Mouse (Mus musculus) stomach, postnatal 0 days (tissue): ENCODE results near the gene Mcoln2. TPM values are rescaled to one million over a fixed set of nuclear protein-coding genes. Genes with fewer than 3 reads are reported as not detected.

Experiments
- ATAC-seq: fragments of 200-750 bp; cut with Nextera tagmentation; 2 replicates; pipeline ENCODE4 v1.8.0; 2017; ENCODE audit not compliant: low FRiP score, low TSS enrichment
- DNase-seq: peaks from one replicate; pipeline ENCODE4 v3.0.0-alpha.2; 2016; ENCODE audit warnings: low spot score
- H3K27ac ChIP-seq: fragments of 300-500 bp; sonication (generic); replicated peaks from 2 replicates; pipeline ENCODE4 v1.5.1; 2014; ENCODE audit warnings: mild to moderate bottlenecking, control low read depth
- H3K27me3 ChIP-seq: fragments of 300-500 bp; sonication (generic); 2 replicates; pipeline ENCODE4 v1.6.1; 2014; ENCODE audit warnings: low read length; ENCODE audit not compliant: control insufficient read depth, insufficient read depth
- H3K36me3 ChIP-seq: fragments of 300-500 bp; sonication (generic); 2 replicates; pipeline ENCODE4 v1.6.1; 2014; ENCODE audit warnings: low read length, mixed read lengths; ENCODE audit not compliant: control insufficient read depth, insufficient read depth
- H3K4me1 ChIP-seq: fragments of 300-500 bp; sonication (generic); replicated peaks from 2 replicates; pipeline ENCODE4 v1.6.1; 2014; ENCODE audit warnings: antibody characterized with exemption; ENCODE audit not compliant: control insufficient read depth, insufficient read depth
- H3K4me2 ChIP-seq: fragments of 300-500 bp; sonication (generic); replicated peaks from 2 replicates; pipeline ENCODE4 v1.6.1; 2014; ENCODE audit warnings: low read depth, mild to moderate bottlenecking, control low read depth, moderate library complexity
- H3K4me3 ChIP-seq: fragments of 300-500 bp; sonication (generic); 2 replicates; pipeline ENCODE4 v1.5.1; 2014; ENCODE audit warnings: low read depth, low read length, control low read depth
- H3K9ac ChIP-seq: fragments of 300-500 bp; sonication (generic); 2 replicates; pipeline ENCODE4 v1.6.1; 2014; ENCODE audit warnings: mild to moderate bottlenecking, low read length, control low read depth, mixed read lengths
- H3K9me3 ChIP-seq: fragments of 300-500 bp; sonication (generic); 2 replicates; pipeline ENCODE4 v1.6.1; 2016; ENCODE audit warnings: low read length; ENCODE audit not compliant: control insufficient read depth
- CTCF ChIP-seq: IDR thresholded peaks from 2 replicates; pipeline ENCODE4 v1.5.1; 2016; ENCODE audit warnings: antibody characterized with exemption, low read depth, mild to moderate bottlenecking, moderate library complexity
- EP300 ChIP-seq: optimal IDR thresholded peaks from 2 replicates; pipeline ENCODE3; 2016; ENCODE audit warnings: antibody characterized with exemption
- WGBS: fragments of 180-500 bp; shearing (Covaris S2); extraction: QIAGEN DNeasy Blood & Tissue Kit; methylation state at CpG from one replicate; pipeline ENCODE4 v1.1.7; 2014; 5-methylcytosine and 5-hydroxymethylcytosine counted together
- polyA plus RNA-seq: library from polyadenylated mRNA; unstranded; fragments of >200 nt; fragmentation: Nextera tagmentation; extraction: Ambion mirVana; gene quantifications from 2 replicates; pipeline ENCODE4 v1.2.1, GENCODE M21; 2015

Mcoln2 gene
- polyA plus RNA-seq, 1 experiment from 2014 or later: 1.9 TPM

DNA sequence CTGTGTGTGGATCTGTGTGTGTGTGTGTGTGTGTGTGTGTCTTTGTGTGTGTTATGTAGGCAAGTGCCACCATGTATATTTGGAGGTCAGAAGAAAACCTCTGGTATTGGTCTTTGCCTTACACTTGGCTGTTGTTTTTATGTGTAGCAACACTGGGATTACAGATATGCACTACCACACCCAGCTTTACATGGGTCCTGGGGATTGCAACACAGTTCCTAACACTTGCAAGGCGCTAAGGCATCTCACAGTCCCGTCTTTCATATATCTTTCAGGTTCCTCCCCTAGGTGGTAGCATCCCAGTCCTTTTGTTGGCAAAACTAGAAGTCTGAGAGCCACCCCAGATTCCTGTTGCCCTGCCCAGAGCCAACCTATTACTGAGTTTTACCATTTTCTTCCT lies 40.7 kb upstream of the Mcoln2 start:
- H3K9me3 ChIP-seq: no peaks in the 10 kb centered on the region
- ATAC-seq (no peak), DNase-seq (no peak)
- H3K36me3 ChIP-seq: no peaks in the 10 kb centered on the region
- 0 out of 2 replicates have a peak, but pooled peaks cover 2% of the 10 kb centered on the region for H3K4me1 ChIP-seq
- H3K27me3 ChIP-seq: no peaks in the 10 kb centered on the region
- H3K9ac ChIP-seq: no peak overlapping the region
- H3K4me3 ChIP-seq: no peak overlapping the region
- WGBS: 55% methylated on average over 2 of the region's 2 CpGs
- H3K27ac ChIP-seq: no peak overlapping the region
- no peak for TF ChIP-seq EP300
- no peak for TF ChIP-seq CTCF
- no peak overlapping the region for H3K4me2 ChIP-seq

DNA sequence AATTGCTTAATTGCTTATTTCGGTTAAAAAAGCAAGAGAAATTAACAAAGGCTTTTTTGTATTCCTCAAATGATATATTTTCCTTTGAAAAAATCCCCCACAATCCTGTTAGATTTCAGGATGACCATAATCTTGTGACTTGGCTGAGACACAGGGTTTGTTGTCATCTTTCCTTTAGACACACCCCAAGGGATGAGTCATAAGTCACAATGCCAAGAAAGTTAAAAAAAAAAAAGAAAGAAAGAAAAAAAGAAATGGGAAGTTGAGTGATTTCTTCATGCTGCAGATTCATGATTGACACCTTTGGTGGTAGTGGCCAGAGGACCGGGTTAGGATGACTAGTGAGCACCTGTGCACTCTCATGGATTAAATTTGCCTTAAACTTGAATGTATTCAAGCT lies 39.3 kb upstream of the Mcoln2 start:
- 0 out of 2 replicates have a peak, but pooled peaks cover 2% of the 10 kb centered on the region for H3K4me1 ChIP-seq
- WGBS: 61% methylated on average over 2 of the region's 2 CpGs
- no peak overlapping the region for H3K9ac ChIP-seq
- H3K9me3 ChIP-seq: no peaks in the 10 kb centered on the region
- TF ChIP-seq EP300 (no peak), CTCF (no peak)
- H3K4me2 ChIP-seq: no peak overlapping the region
- no peaks in the 10 kb centered on the region for H3K36me3 ChIP-seq
- no peak overlapping the region for H3K27ac ChIP-seq
- H3K4me3 ChIP-seq: no peak overlapping the region
- no peaks in the 10 kb centered on the region for H3K27me3 ChIP-seq
- no peak for ATAC-seq
- DNase-seq: no peak

GRCm38 (mm10) chr3:146110916-146111315 lies 38.7 kb upstream of the Mcoln2 start:
- Histone ChIP-seq H3K36me3 (no peaks in the 10 kb centered on the region), H3K4me2 (no peak overlapping the region), H3K27me3 (no peaks in the 10 kb centered on the region), H3K27ac (no peak overlapping the region), H3K9ac (no peak overlapping the region), H3K9me3 (no peaks in the 10 kb centered on the region), H3K4me3 (no peak overlapping the region), H3K4me1 (0 out of 2 replicates have a peak, but pooled peaks cover 2% of the 10 kb centered on the region)
- WGBS: 52% methylated on average over 6 of the region's 6 CpGs
- no peak for ATAC-seq
- no peak for DNase-seq
- no peak for TF ChIP-seq CTCF

- TF ChIP-seq EP300 (no peak), CTCF (no peak)
- Histone ChIP-seq H3K9me3 (no peaks in the 10 kb centered on the region), H3K4me3 (peak within 1 kb of the TSS; percentile 6; the same call in 1 of the 2 replicates), H3K27me3 (0 out of 2 replicates have a peak, but pooled peaks cover 2% of the 10 kb centered on the region), H3K4me1 (no peaks in the 10 kb centered on the region), H3K9ac (no peak within 1 kb of the TSS), H3K36me3 (no peaks in the 10 kb centered on the region), H3K27ac (no peak within 1 kb of the TSS), H3K4me2 (peak within 1 kb of the TSS; percentile 46)
- ATAC-seq (peak; percentile 26; the same call in 1 of the 2 replicates), DNase-seq (peak; percentile 37)
- 14% methylated on average over 34 of the region's 35 CpGs for WGBS
These were observed 32.2 kb upstream of the Mcoln2 start, which contains the start of gene Mcoln3 for GRCm38 (mm10) chr3:146117258-146117996. TSS of gene Mcoln3 (plus strand) at chr3:146117450.

- no peak for DNase-seq
- 62% methylated on average over 9 of the region's 9 CpGs for WGBS
- Histone ChIP-seq H3K9ac (no peak overlapping the region), H3K27me3 (0 out of 2 replicates have a peak, but pooled peaks cover 2% of the 10 kb centered on the region), H3K4me2 (no peak overlapping the region), H3K4me3 (no peak overlapping the region), H3K4me1 (no peaks in the 10 kb centered on the region), H3K9me3 (no peaks in the 10 kb centered on the region), H3K36me3 (no peaks in the 10 kb centered on the region), H3K27ac (no peak overlapping the region)
- no peak for ATAC-seq
- TF ChIP-seq EP300 (no peak), CTCF (no peak)
These were observed 31.6 kb upstream of the Mcoln2 start for GRCm38 (mm10) chr3:146117997-146118457.
